Mouse (Mus musculus): ENCODE measurements around the gene Pafah1b1.

Pafah1b1 gene

GRCm38 (mm10) chr11:74721141-74721540, 3.3 kb downstream of the Pafah1b1 start:
- DNase-seq (ENCODE audit: low read depth, low spot score): no peak

- no peak for DNase-seq (ENCODE audit: low read depth, low spot score)
These were observed 3.8 kb downstream of the Pafah1b1 start for GRCm38 (mm10) chr11:74720668-74721067.

GRCm38 (mm10) chr11:74715971-74716525, 8.4 kb downstream of the Pafah1b1 start:
- no peak for DNase-seq (ENCODE audit: low read depth, low spot score)

GRCm38 (mm10) chr11:74710671-74711070, 13.8 kb downstream of the Pafah1b1 start:
- DNase-seq (ENCODE audit: low read depth, low spot score): no peak

- DNase-seq (ENCODE audit: low read depth, low spot score): no peak
These were observed 15.7 kb downstream of the Pafah1b1 start for GRCm38 (mm10) chr11:74708781-74709180.

GRCm38 (mm10) chr11:74704068-74704467, 20.4 kb downstream of the Pafah1b1 start:
- DNase-seq (ENCODE audit: low read depth, low spot score): no peak

- no peak for DNase-seq (ENCODE audit: low read depth, low spot score)
These were observed 25.0 kb downstream of the Pafah1b1 start for GRCm38 (mm10) chr11:74699505-74699904.

- no peak for DNase-seq (ENCODE audit: low read depth, low spot score)
These were observed 32.3 kb downstream of the Pafah1b1 start for GRCm38 (mm10) chr11:74692151-74692550.

- DNase-seq (ENCODE audit: low read depth, low spot score): no peak
These were observed 49.3 kb downstream of the Pafah1b1 start for GRCm38 (mm10) chr11:74675156-74675555.

GRCm38 (mm10) chr11:74674713-74675112, 49.8 kb downstream of the Pafah1b1 start:
- DNase-seq (ENCODE audit: low read depth, low spot score): no peak

GRCm38 (mm10) chr11:74673561-74673960, 50.9 kb downstream of the Pafah1b1 start:
- DNase-seq (ENCODE audit: low read depth, low spot score): no peak

GRCm38 (mm10) chr11:74672901-74673513, 51.5 kb downstream of the Pafah1b1 start:
- DNase-seq (ENCODE audit: low read depth, low spot score): no peak

GRCm38 (mm10) chr11:74671839-74672238, 52.6 kb downstream of the Pafah1b1 start:
- DNase-seq (ENCODE audit: low read depth, low spot score): no peak

GRCm38 (mm10) chr11:74671013-74671412, 53.5 kb downstream of the Pafah1b1 start:
- no peak for DNase-seq (ENCODE audit: low read depth, low spot score)

- DNase-seq (ENCODE audit: low read depth, low spot score): no peak
These were observed 54.3 kb downstream of the Pafah1b1 start for GRCm38 (mm10) chr11:74670151-74670550.

GRCm38 (mm10) chr11:74668971-74669370, 55.5 kb downstream of the Pafah1b1 start:
- no peak for DNase-seq (ENCODE audit: low read depth, low spot score)

GRCm38 (mm10) chr11:74668466-74668865, 56.0 kb downstream of the Pafah1b1 start:
- DNase-seq (ENCODE audit: low read depth, low spot score): no peak

- DNase-seq (ENCODE audit: low read depth, low spot score): no peak
These were observed 56.9 kb downstream of the Pafah1b1 start for GRCm38 (mm10) chr11:74667582-74668010.

- DNase-seq (ENCODE audit: low read depth, low spot score): no peak
These were observed 57.5 kb downstream of the Pafah1b1 start for GRCm38 (mm10) chr11:74666776-74667581.

- DNase-seq (ENCODE audit: low read depth, low spot score): no peak
These were observed 58.2 kb downstream of the Pafah1b1 start for GRCm38 (mm10) chr11:74666284-74666652.

GRCm38 (mm10) chr11:74665631-74666283, 58.7 kb downstream of the Pafah1b1 start:
- DNase-seq (ENCODE audit: low read depth, low spot score): no peak

- no peak for DNase-seq (ENCODE audit: low read depth, low spot score)
These were observed 59.6 kb downstream of the Pafah1b1 start for GRCm38 (mm10) chr11:74664906-74665305.

Measured in WW6 (cell line).